Mouse (Mus musculus) megakaryocyte-erythroid progenitor cell, adult 5-6 weeks (primary cell): ENCODE data around the gene Arhgap28. TPM values are rescaled to one million over a fixed set of nuclear protein-coding genes. Genes with fewer than 3 reads are reported as not detected.

Experiments
- ATAC-seq: replicated peaks from 2 replicates; pipeline ENCODE4 v1.8.0; 2016; ENCODE audit warnings: mild to moderate bottlenecking, inconsistent platforms; ENCODE audit not compliant: severe bottlenecking, poor library complexity, low FRiP score, low TSS enrichment
- total RNA-seq, 2 experiments: library from RNA; stranded (forward) in 1 of 2; stranded (reverse) in 1 of 2; fragments of 200-1000, 215-1000 nt in 1 of 2; fragments of >200 nt in 1 of 2; fragmentation: Nextera tagmentation in 1 of 2; gene quantifications; 2 replicates each; pipeline ENCODE4 v1.2.3; 2014 to 2017

Gene Arhgap28
- total RNA-seq, 2 experiments from 2014 or later = not detected

- ATAC-seq = no peak
Observed at GRCm38 (mm10) chr17:67994861-67995260, 9.1 kb downstream of the Arhgap28 start.

- no peak for ATAC-seq
Observed at GRCm38 (mm10) chr17:67993371-67994045, 10.4 kb downstream of the Arhgap28 start.

GRCm38 (mm10) chr17:67989716-67990115, 14.2 kb downstream of the Arhgap28 start:
- ATAC-seq = no peak

GRCm38 (mm10) chr17:67988920-67989621, 14.8 kb downstream of the Arhgap28 start:
- no peak for ATAC-seq

GRCm38 (mm10) chr17:67985532-67985931, 18.4 kb downstream of the Arhgap28 start:
- no peak for ATAC-seq

- no peak for ATAC-seq
Observed at GRCm38 (mm10) chr17:67980573-67980972, 23.3 kb downstream of the Arhgap28 start.

GRCm38 (mm10) chr17:67979248-67979647, 24.7 kb downstream of the Arhgap28 start:
- ATAC-seq = no peak

GRCm38 (mm10) chr17:67978786-67979185, 25.1 kb downstream of the Arhgap28 start:
- no peak for ATAC-seq

- no peak for ATAC-seq
Observed at GRCm38 (mm10) chr17:67976465-67976864, 27.5 kb downstream of the Arhgap28 start.

- no peak for ATAC-seq
Observed at GRCm38 (mm10) chr17:67976027-67976426, 27.9 kb downstream of the Arhgap28 start.

GRCm38 (mm10) chr17:67974679-67975078, 29.2 kb downstream of the Arhgap28 start:
- no peak for ATAC-seq

GRCm38 (mm10) chr17:67966853-67967540, 36.9 kb downstream of the Arhgap28 start:
- no peak for ATAC-seq

- no peak for ATAC-seq
Observed at GRCm38 (mm10) chr17:67962858-67963257, 41.1 kb downstream of the Arhgap28 start.

GRCm38 (mm10) chr17:67962020-67962419, 41.9 kb downstream of the Arhgap28 start:
- ATAC-seq = no peak

GRCm38 (mm10) chr17:67958909-67959308, 45.0 kb downstream of the Arhgap28 start:
- no peak for ATAC-seq

GRCm38 (mm10) chr17:67957603-67958002, 46.3 kb downstream of the Arhgap28 start:
- ATAC-seq = no peak

GRCm38 (mm10) chr17:67955876-67956690, 47.8 kb downstream of the Arhgap28 start:
- ATAC-seq = no peak

GRCm38 (mm10) chr17:67954961-67955360, 49.0 kb downstream of the Arhgap28 start:
- ATAC-seq = no peak

GRCm38 (mm10) chr17:67950523-67951213, 53.3 kb downstream of the Arhgap28 start:
- no peak for ATAC-seq
